Mouse (Mus musculus): ENCODE measurements around the gene Msantd3.

The Msantd3 gene

GRCm38 (mm10) chr4:48539841-48540575, at the start of gene Msantd3:
Msantd3 (plus strand) TSS chr4:48539935.
- no peak for DNase-seq (ENCODE audit: low read depth, low spot score)

GRCm38 (mm10) chr4:48491290-48491743, 48.4 kb upstream of the Msantd3 start:
- no peak for DNase-seq (ENCODE audit: low read depth, low spot score)

- DNase-seq (ENCODE audit: low read depth, low spot score) = no peak
Observed at GRCm38 (mm10) chr4:48492510-48492909, 47.2 kb upstream of the Msantd3 start.

GRCm38 (mm10) chr4:48510861-48511260, 28.9 kb upstream of the Msantd3 start:
- no peak for DNase-seq (ENCODE audit: low read depth, low spot score)

GRCm38 (mm10) chr4:48529559-48529958, 10.2 kb upstream of the Msantd3 start:
- no peak for DNase-seq (ENCODE audit: low read depth, low spot score)

- DNase-seq (ENCODE audit: low read depth, low spot score) = no peak
Observed at GRCm38 (mm10) chr4:48531804-48532601, 7.7 kb upstream of the Msantd3 start.

- no peak for DNase-seq (ENCODE audit: low read depth, low spot score)
Observed at GRCm38 (mm10) chr4:48536275-48536674, 3.5 kb upstream of the Msantd3 start.

- no peak for DNase-seq (ENCODE audit: low read depth, low spot score)
Observed at GRCm38 (mm10) chr4:48537024-48537423, 2.7 kb upstream of the Msantd3 start.

GRCm38 (mm10) chr4:48538581-48538980, 1.2 kb upstream of the Msantd3 start:
- DNase-seq (ENCODE audit: low read depth, low spot score) = no peak

GRCm38 (mm10) chr4:48540576-48541111, 909 bp downstream of the Msantd3 start:
- DNase-seq (ENCODE audit: low read depth, low spot score) = peak; percentile 47

GRCm38 (mm10) chr4:48541526-48542250, 2.0 kb downstream of the Msantd3 start:
- no peak for DNase-seq (ENCODE audit: low read depth, low spot score)

- DNase-seq (ENCODE audit: low read depth, low spot score) = no peak
Observed at GRCm38 (mm10) chr4:48542351-48542750, 2.6 kb downstream of the Msantd3 start.

- no peak for DNase-seq (ENCODE audit: low read depth, low spot score)
Observed at GRCm38 (mm10) chr4:48543071-48543865, 3.5 kb downstream of the Msantd3 start.

GRCm38 (mm10) chr4:48544141-48544540, 4.4 kb downstream of the Msantd3 start:
- DNase-seq (ENCODE audit: low read depth, low spot score) = no peak

GRCm38 (mm10) chr4:48545966-48546365, 6.2 kb downstream of the Msantd3 start:
- no peak for DNase-seq (ENCODE audit: low read depth, low spot score)

GRCm38 (mm10) chr4:48546568-48547496, 7.1 kb downstream of the Msantd3 start:
- no peak for DNase-seq (ENCODE audit: low read depth, low spot score)

- no peak for DNase-seq (ENCODE audit: low read depth, low spot score)
Observed at GRCm38 (mm10) chr4:48548393-48549045, 8.8 kb downstream of the Msantd3 start.

- no peak for DNase-seq (ENCODE audit: low read depth, low spot score)
Observed at GRCm38 (mm10) chr4:48549661-48550060, 9.9 kb downstream of the Msantd3 start.

- no peak for DNase-seq (ENCODE audit: low read depth, low spot score)
Observed at GRCm38 (mm10) chr4:48552486-48553064, 12.8 kb downstream of the Msantd3 start.

All from telencephalon, adult 2 months (tissue).